Mouse (Mus musculus) ES-Bruce4 (cell line): ENCODE data around the gene Nhp2.

Experiments
- CTCF ChIP-seq: IDR thresholded peaks from one replicate; pipeline ENCODE4 v1.8.1; 2011; ENCODE audit warnings: low read depth, low read length
- EP300 ChIP-seq: IDR thresholded peaks from 2 replicates; pipeline ENCODE4 v1.6.1; 2011; ENCODE audit warnings: low read depth, low read length; ENCODE audit not compliant: insufficient read depth
- POLR2A ChIP-seq: IDR thresholded peaks from one replicate; pipeline ENCODE4 v1.8.1; 2011; ENCODE audit warnings: low read length; ENCODE audit not compliant: insufficient read depth

- TF ChIP-seq CTCF (no peak), EP300 (no peak), POLR2A (no peak)
These were observed 17.3 kb upstream of the Nhp2 start for GRCm38 (mm10) chr11:51602253-51602652.
